Mouse (Mus musculus): ENCODE data around the gene Prkn. TPM values are rescaled to one million over a fixed set of nuclear protein-coding genes. Genes with fewer than 3 reads are reported as not detected.

Gene Prkn
- total RNA-seq, 1 experiment: 1.7 TPM

DNA sequence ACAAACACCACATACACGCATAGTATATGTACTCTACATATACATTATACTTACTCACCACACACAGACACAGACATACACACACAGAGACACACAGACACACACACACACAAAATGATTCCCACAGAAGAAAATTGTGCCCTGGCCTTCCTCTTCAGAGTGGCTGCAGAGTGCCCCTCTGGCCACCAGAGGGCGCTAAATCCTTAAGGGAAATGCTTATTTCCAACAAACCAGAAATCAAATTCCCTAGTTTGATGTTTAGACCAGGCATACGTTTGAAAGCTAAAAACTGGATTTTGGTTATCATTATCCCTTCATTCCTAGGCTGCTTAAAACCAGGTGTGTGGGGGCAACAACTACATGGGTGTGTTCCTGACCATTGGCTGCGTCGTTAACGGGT is 1196.0 kb downstream of the Prkn start:
- Histone ChIP-seq H3K4me3 (ENCODE audit: insufficient read depth in 1 of 2, low read depth in 1 of 2, low read length in 2 of 2, poor library complexity in 1 of 2, severe bottlenecking in 1 of 2) (no peak overlapping the region), H3K9me3 (ENCODE audit: control insufficient read depth, insufficient read depth, low read depth, low read length) (no peaks in the 10 kb centered on the region), H3K9ac (ENCODE audit: insufficient read depth, low read depth, low read length, poor library complexity, severe bottlenecking) (no peak overlapping the region), H3K36me3 (ENCODE audit: control insufficient read depth, insufficient read depth, low read length, poor library complexity, severe bottlenecking) (no peaks in the 10 kb centered on the region), H3K4me1 (ENCODE audit: control insufficient read depth in 2 of 2, insufficient read depth in 2 of 2, low read length in 2 of 2, poor library complexity in 1 of 2) (peaks cover 0 to 2% of the 10 kb centered on the region in 2 experiments; a peak in 1 of 4 replicates), H3K27ac (ENCODE audit: insufficient read depth, low read depth, low read length, poor library complexity, severe bottlenecking) (no peak overlapping the region)
- TF ChIP-seq ZC3H11A (IDR thresholded peaks at IDR 0.05; ENCODE audit: borderline replicate concordance, low read depth, low read length) (peak; percentile 90), CHD2 (IDR thresholded peaks at IDR 0.05; ENCODE audit: low read depth, low read length) (no peak)
- in situ Hi-C loops (cut with MboI; ENCODE audit: low sequenced_read_pairs in 2 of 2, unreplicated experiment in 2 of 2): loop anchor here (10.0 to 25.0 kb wide), 3 partner anchors 176 to 329 kb away; no protein-coding TSS in a partner anchor
- no peak for DNase-seq (ENCODE audit: low read depth, low spot score)

DNA sequence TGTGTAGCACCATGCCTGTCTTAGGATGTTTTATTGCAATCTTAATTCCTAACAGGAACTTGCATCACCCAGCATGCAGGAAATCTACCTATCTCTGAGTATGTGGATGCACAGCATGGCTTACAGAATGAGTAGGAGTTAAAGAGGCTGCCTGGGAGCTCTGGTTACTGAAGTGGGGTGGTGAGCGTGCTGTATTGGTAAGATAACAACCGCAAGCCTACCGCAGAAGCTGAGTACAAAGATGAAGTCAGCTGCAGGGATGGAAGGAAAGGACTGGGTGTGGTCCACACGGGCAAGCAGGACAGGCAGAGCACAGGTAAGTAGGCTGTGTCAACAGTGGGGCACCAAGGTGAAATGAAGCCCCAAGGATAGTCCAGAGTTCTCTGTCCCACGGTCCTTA is 1196.9 kb downstream of the Prkn start:
- no peaks in the 10 kb centered on the region for H3K9me3 ChIP-seq (ENCODE audit: control insufficient read depth, insufficient read depth, low read depth, low read length)
- in situ Hi-C loops (cut with MboI; ENCODE audit: low sequenced_read_pairs in 2 of 2, unreplicated experiment in 2 of 2): loop anchor here (10.0 to 25.0 kb wide), 3 partner anchors 175 to 328 kb away; no protein-coding TSS in a partner anchor
- H3K4me3 ChIP-seq (ENCODE audit: insufficient read depth in 1 of 2, low read depth in 1 of 2, low read length in 2 of 2, poor library complexity in 1 of 2, severe bottlenecking in 1 of 2): no peak overlapping the region
- no peak for DNase-seq (ENCODE audit: low read depth, low spot score)
- no peak overlapping the region for H3K27ac ChIP-seq (ENCODE audit: insufficient read depth, low read depth, low read length, poor library complexity, severe bottlenecking)
- H3K36me3 ChIP-seq (ENCODE audit: control insufficient read depth, insufficient read depth, low read length, poor library complexity, severe bottlenecking): no peaks in the 10 kb centered on the region
- no peak overlapping the region for H3K9ac ChIP-seq (ENCODE audit: insufficient read depth, low read depth, low read length, poor library complexity, severe bottlenecking)
- H3K4me1 ChIP-seq (ENCODE audit: control insufficient read depth in 2 of 2, insufficient read depth in 2 of 2, low read length in 2 of 2, poor library complexity in 1 of 2): peaks cover 0 to 2% of the 10 kb centered on the region in 2 experiments; a peak in 1 of 4 replicates
- no peak for TF ChIP-seq ZC3H11A (IDR thresholded peaks at IDR 0.05; ENCODE audit: borderline replicate concordance, low read depth, low read length)
- TF ChIP-seq HCFC1 (IDR thresholded peaks at IDR 0.05; ENCODE audit: borderline replicate concordance, insufficient read depth, low read length): no peak
- no peak for TF ChIP-seq ZNF384 (IDR thresholded peaks at IDR 0.05; ENCODE audit: low read depth, low read length)

DNA sequence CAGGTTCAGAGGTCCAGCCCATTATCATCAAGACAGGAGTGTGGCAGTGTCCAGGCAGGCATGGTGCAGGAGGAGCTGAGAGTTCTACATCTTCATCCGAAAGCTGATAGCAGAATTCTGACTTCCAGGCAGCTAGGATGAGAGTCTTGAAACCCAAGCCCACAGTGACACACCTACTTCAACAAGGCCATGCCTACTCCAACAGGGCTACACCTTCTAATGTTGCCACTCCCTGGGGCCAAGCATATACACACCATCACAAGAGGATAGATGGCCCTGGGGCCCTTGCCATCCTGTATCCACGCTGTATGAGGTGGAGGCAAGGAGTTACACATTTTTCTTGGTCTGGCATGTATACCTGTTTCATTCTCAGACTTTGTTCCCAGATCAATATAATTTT is 1197.4 kb downstream of the Prkn start:
- Histone ChIP-seq H3K4me3 (ENCODE audit: insufficient read depth in 1 of 2, low read depth in 1 of 2, low read length in 2 of 2, poor library complexity in 1 of 2, severe bottlenecking in 1 of 2) (no peak overlapping the region), H3K9me3 (ENCODE audit: control insufficient read depth, insufficient read depth, low read depth, low read length) (no peaks in the 10 kb centered on the region), H3K9ac (ENCODE audit: insufficient read depth, low read depth, low read length, poor library complexity, severe bottlenecking) (no peak overlapping the region), H3K27ac (ENCODE audit: insufficient read depth, low read depth, low read length, poor library complexity, severe bottlenecking) (no peak overlapping the region), H3K36me3 (ENCODE audit: control insufficient read depth, insufficient read depth, low read length, poor library complexity, severe bottlenecking) (no peaks in the 10 kb centered on the region), H3K4me1 (ENCODE audit: control insufficient read depth in 2 of 2, insufficient read depth in 2 of 2, low read length in 2 of 2, poor library complexity in 1 of 2) (peaks cover 0 to 4% of the 10 kb centered on the region in 2 experiments; a peak in 1 of 4 replicates)
- TF ChIP-seq HCFC1 (IDR thresholded peaks at IDR 0.05; ENCODE audit: borderline replicate concordance, insufficient read depth, low read length): no peak
- TF ChIP-seq MAFK (IDR thresholded peaks at IDR 0.05; ENCODE audit: insufficient read depth, low read depth, low read length): no peak
- TF ChIP-seq CHD2 (IDR thresholded peaks at IDR 0.05; ENCODE audit: low read depth, low read length): no peak
- TF ChIP-seq ZC3H11A (IDR thresholded peaks at IDR 0.05; ENCODE audit: borderline replicate concordance, low read depth, low read length): no peak
- no peak for TF ChIP-seq ZNF384 (IDR thresholded peaks at IDR 0.05; ENCODE audit: low read depth, low read length)
- no peak for DNase-seq (ENCODE audit: low read depth, low spot score)
- in situ Hi-C loops (cut with MboI; ENCODE audit: low sequenced_read_pairs in 2 of 2, unreplicated experiment in 2 of 2): loop anchor here (10.0 to 25.0 kb wide), 3 partner anchors 175 to 327 kb away; no protein-coding TSS in a partner anchor

DNA sequence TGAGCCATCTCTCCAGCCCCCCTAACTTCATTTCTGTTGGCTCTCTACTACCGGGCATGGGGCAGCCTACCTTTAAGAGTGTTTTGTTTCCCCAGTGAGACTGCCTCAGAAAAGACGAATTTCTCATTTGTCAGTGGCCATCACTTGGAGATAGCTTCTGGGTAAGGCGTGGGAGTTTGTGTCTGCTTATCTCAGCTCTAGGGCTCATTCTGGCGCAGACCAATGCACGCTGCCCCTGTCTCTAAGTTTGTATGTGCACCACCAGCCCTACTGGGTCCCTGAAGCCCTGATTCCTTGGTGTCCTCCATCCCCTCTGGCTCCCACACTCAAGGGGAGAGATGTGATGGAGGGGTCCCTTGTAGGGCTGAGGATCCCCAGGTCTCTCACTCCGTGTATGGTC is 1198.3 kb downstream of the Prkn start:
- Histone ChIP-seq H3K9ac (ENCODE audit: insufficient read depth, low read depth, low read length, poor library complexity, severe bottlenecking) (no peak overlapping the region), H3K9me3 (ENCODE audit: control insufficient read depth, insufficient read depth, low read depth, low read length) (no peaks in the 10 kb centered on the region), H3K4me3 (ENCODE audit: insufficient read depth in 1 of 2, low read depth in 1 of 2, low read length in 2 of 2, poor library complexity in 1 of 2, severe bottlenecking in 1 of 2) (no peak overlapping the region), H3K4me1 (ENCODE audit: control insufficient read depth in 2 of 2, insufficient read depth in 2 of 2, low read length in 2 of 2, poor library complexity in 1 of 2) (peaks cover 0 to 7% of the 10 kb centered on the region in 2 experiments; a peak in 2 of 4 replicates), H3K36me3 (ENCODE audit: control insufficient read depth, insufficient read depth, low read length, poor library complexity, severe bottlenecking) (no peaks in the 10 kb centered on the region), H3K27ac (ENCODE audit: insufficient read depth, low read depth, low read length, poor library complexity, severe bottlenecking) (no peak overlapping the region)
- no peak for DNase-seq (ENCODE audit: low read depth, low spot score)
- TF ChIP-seq ZNF384 (IDR thresholded peaks at IDR 0.05; ENCODE audit: low read depth, low read length): no peak
- TF ChIP-seq HCFC1 (IDR thresholded peaks at IDR 0.05; ENCODE audit: borderline replicate concordance, insufficient read depth, low read length): no peak
- no peak for TF ChIP-seq MAFK (IDR thresholded peaks at IDR 0.05; ENCODE audit: insufficient read depth, low read depth, low read length)
- no peak for TF ChIP-seq CHD2 (IDR thresholded peaks at IDR 0.05; ENCODE audit: low read depth, low read length)
- no peak for TF ChIP-seq ZC3H11A (IDR thresholded peaks at IDR 0.05; ENCODE audit: borderline replicate concordance, low read depth, low read length)
- in situ Hi-C loops (cut with MboI; ENCODE audit: low sequenced_read_pairs in 2 of 2, unreplicated experiment in 2 of 2): loop anchor here (10.0 to 25.0 kb wide), 3 partner anchors 174 to 326 kb away; no protein-coding TSS in a partner anchor

DNA sequence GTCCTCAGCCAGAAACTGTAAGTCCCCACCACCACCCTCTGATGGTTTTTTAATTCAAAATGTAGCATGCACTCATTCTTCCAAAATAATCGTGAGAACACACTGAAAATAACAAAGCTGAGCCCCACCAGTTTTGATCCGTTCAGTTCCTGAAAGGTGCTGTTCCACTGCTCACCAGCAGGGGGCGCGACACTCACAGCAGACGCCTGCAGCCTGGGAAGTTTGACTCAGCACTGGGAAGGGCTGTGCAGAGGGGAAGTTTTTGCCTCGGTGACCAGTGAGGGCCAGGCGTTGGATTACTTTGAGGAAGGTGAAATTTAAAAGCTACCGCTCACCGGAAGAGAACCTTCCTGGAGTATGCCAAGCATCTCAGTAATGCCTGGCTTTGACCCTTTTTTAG is 1199.0 kb downstream of the Prkn start:
- H3K27ac ChIP-seq (ENCODE audit: insufficient read depth, low read depth, low read length, poor library complexity, severe bottlenecking): no peak overlapping the region
- peak; percentile 94 for TF ChIP-seq MAFK (IDR thresholded peaks at IDR 0.05; ENCODE audit: insufficient read depth, low read depth, low read length)
- peak; percentile 95 for TF ChIP-seq ZC3H11A (IDR thresholded peaks at IDR 0.05; ENCODE audit: borderline replicate concordance, low read depth, low read length)
- peak; percentile 47; the same call in 1 of the 2 replicates for TF ChIP-seq ZNF384 (IDR thresholded peaks at IDR 0.05; ENCODE audit: low read depth, low read length)
- TF ChIP-seq CHD2 (IDR thresholded peaks at IDR 0.05; ENCODE audit: low read depth, low read length): no peak
- 0 out of 2 replicates have a peak, but pooled peaks have one; percentile 50 for TF ChIP-seq HCFC1 (IDR thresholded peaks at IDR 0.05; ENCODE audit: borderline replicate concordance, insufficient read depth, low read length)

More for the DNA sequence above, 1199.0 kb downstream of the Prkn start:
- Histone ChIP-seq H3K4me3 (ENCODE audit: insufficient read depth in 1 of 2, low read depth in 1 of 2, low read length in 2 of 2, poor library complexity in 1 of 2, severe bottlenecking in 1 of 2) (no peak overlapping the region), H3K9me3 (ENCODE audit: control insufficient read depth, insufficient read depth, low read depth, low read length) (no peaks in the 10 kb centered on the region), H3K9ac (ENCODE audit: insufficient read depth, low read depth, low read length, poor library complexity, severe bottlenecking) (no peak overlapping the region), H3K36me3 (ENCODE audit: control insufficient read depth, insufficient read depth, low read length, poor library complexity, severe bottlenecking) (no peaks in the 10 kb centered on the region), H3K4me1 (ENCODE audit: control insufficient read depth in 2 of 2, insufficient read depth in 2 of 2, low read length in 2 of 2, poor library complexity in 1 of 2) (peaks cover 0 to 8% of the 10 kb centered on the region in 2 experiments; a peak in 2 of 4 replicates)
- no peak for DNase-seq (ENCODE audit: low read depth, low spot score)
- in situ Hi-C loops (cut with MboI; ENCODE audit: low sequenced_read_pairs in 2 of 2, unreplicated experiment in 2 of 2): loop anchor here (10.0 to 25.0 kb wide), 3 partner anchors 173 to 326 kb away; no protein-coding TSS in a partner anchor
